Mouse (Mus musculus): Measurements from ENCODE around the gene Whrn.

GRCm38 (mm10) chr4:63437119-63437815 is 58.5 kb downstream of the Whrn start:
- TF ChIP-seq CTCF (IDR thresholded peaks at IDR 0.05; ENCODE audit: low read depth) (no peak), EP300 (optimal IDR thresholded peaks at IDR 0.05) (no peak)
